Mouse (Mus musculus) MEL (cell line): ENCODE data around the gene Jdp2. TPM values are rescaled to one million over a fixed set of nuclear protein-coding genes. Genes with fewer than 3 reads are reported as not detected.

Experiments
- DNase-seq: peaks from one replicate; pipeline ENCODE4 v3.0.0; 2011; ENCODE audit warnings: low read depth, low spot score
- H3K27ac ChIP-seq: 2 replicates; pipeline ENCODE4 v1.5.1; 2012; ENCODE audit warnings: low read depth, mild to moderate bottlenecking, control low read depth, low read length, moderate library complexity; ENCODE audit not compliant: control insufficient read depth
- H3K27me3 ChIP-seq, 2 experiments: fragments of 150-350 bp in 1 of 2; sonication (generic) in 1 of 2; 2 replicates each; pipeline ENCODE4 v1.6.1; 2012; ENCODE audit warnings: low read length in 2 of 2, mild to moderate bottlenecking in 2 of 2, improper control_type of control experiment in 1 of 2, moderate library complexity in 1 of 2; ENCODE audit not compliant: insufficient read depth in 2 of 2, control insufficient read depth in 1 of 2
- H3K36me3 ChIP-seq, 2 experiments: 2 replicates each; pipeline ENCODE4 v1.6.1; 2012 to 2014; ENCODE audit warnings: low read length in 2 of 2, improper control_type of control experiment in 1 of 2, inconsistent platforms in 1 of 2, mild to moderate bottlenecking in 1 of 2; ENCODE audit not compliant: insufficient read depth in 2 of 2, control insufficient read depth in 1 of 2
- H3K4me1 ChIP-seq, 2 experiments: fragments of 150-350 bp in 1 of 2; sonication (generic) in 1 of 2; 2 replicates each; pipeline ENCODE4 v1.6.1; 2012; ENCODE audit warnings: low read length in 2 of 2, improper control_type of control experiment in 1 of 2, mild to moderate bottlenecking in 1 of 2; ENCODE audit not compliant: insufficient read depth in 2 of 2, control insufficient read depth in 1 of 2
- H3K4me3 ChIP-seq, 2 experiments: fragments of 150-350 bp in 1 of 2; sonication (generic) in 1 of 2; 2 replicates each; pipeline ENCODE4 v1.5.1; 2012; ENCODE audit warnings: low read depth in 2 of 2, low read length in 2 of 2, mild to moderate bottlenecking in 2 of 2, moderate library complexity in 2 of 2, control low read depth in 1 of 2, improper control_type of control experiment in 1 of 2; ENCODE audit not compliant: control insufficient read depth in 1 of 2, insufficient read depth in 1 of 2
- H3K79me2 ChIP-seq: 2 replicates; pipeline ENCODE4 v1.6.1; 2012; ENCODE audit warnings: mild to moderate bottlenecking, low read length, moderate library complexity; ENCODE audit not compliant: control insufficient read depth, poor library complexity, insufficient read depth
- H3K9ac ChIP-seq: 2 replicates; pipeline ENCODE4 v1.6.1; 2012; ENCODE audit warnings: low read depth, mild to moderate bottlenecking, control low read depth, low read length, moderate library complexity; ENCODE audit not compliant: control insufficient read depth, poor library complexity, severe bottlenecking
- H3K9me3 ChIP-seq: fragments of 150-350 bp; sonication (generic); replicated peaks from 2 replicates; pipeline ENCODE4 v1.6.1; 2012; ENCODE audit warnings: mild to moderate bottlenecking, low read length, improper control_type of control experiment, moderate library complexity; ENCODE audit not compliant: insufficient read depth
- BHLHE40 ChIP-seq: IDR thresholded peaks from 2 replicates; pipeline ENCODE4 v1.6.1; 2012; ENCODE audit warnings: low read depth, mild to moderate bottlenecking, inconsistent platforms, low read length, improper control_type of control experiment, borderline replicate concordance
- CHD1 ChIP-seq: IDR thresholded peaks from 2 replicates; pipeline ENCODE4 v1.6.1; 2012; ENCODE audit warnings: low read depth, mild to moderate bottlenecking, inconsistent platforms, low read length, improper control_type of control experiment
- E2F4 ChIP-seq: IDR thresholded peaks from 2 replicates; pipeline ENCODE4 v1.6.1; 2011; ENCODE audit warnings: low read depth, low read length, improper control_type of control experiment, borderline replicate concordance
- ELF1 ChIP-seq: IDR thresholded peaks from 2 replicates; pipeline ENCODE4 v1.6.1; 2014; ENCODE audit warnings: low read depth, mild to moderate bottlenecking, inconsistent platforms, low read length, improper control_type of control experiment, moderate library complexity
- ETS1 ChIP-seq: IDR thresholded peaks from 2 replicates; pipeline ENCODE4 v1.6.1; 2012; ENCODE audit warnings: low read depth, mild to moderate bottlenecking, inconsistent platforms, low read length, improper control_type of control experiment, moderate library complexity
- GABPA ChIP-seq: IDR thresholded peaks from 2 replicates; pipeline ENCODE4 v1.6.1; 2012; ENCODE audit warnings: low read depth, mild to moderate bottlenecking, inconsistent platforms, low read length, improper control_type of control experiment, moderate library complexity
- GATA1 ChIP-seq: IDR thresholded peaks from 2 replicates; pipeline ENCODE4 v1.6.1; 2011; ENCODE audit warnings: low read depth, low read length, improper control_type of control experiment
- JUND ChIP-seq: IDR thresholded peaks from 2 replicates; pipeline ENCODE4 v1.6.1; 2011; ENCODE audit warnings: low read depth, mild to moderate bottlenecking, improper control_type of control experiment, low read length
- KAT2A ChIP-seq: conservative IDR thresholded peaks from 2 replicates; pipeline ENCODE4 v1.6.1; 2012; ENCODE audit warnings: low read depth, low read length, improper control_type of control experiment, inconsistent platforms
- MAFK ChIP-seq: IDR thresholded peaks from 2 replicates; pipeline ENCODE4 v1.6.1; 2011; ENCODE audit warnings: low read depth, mild to moderate bottlenecking, low read length, improper control_type of control experiment, borderline replicate concordance
- MAX ChIP-seq: IDR thresholded peaks from 2 replicates; pipeline ENCODE4 v1.6.1; 2011; ENCODE audit warnings: low read length, improper control_type of control experiment
- MAZ ChIP-seq: IDR thresholded peaks from 2 replicates; pipeline ENCODE4 v1.6.1; 2012; ENCODE audit warnings: low read depth, mild to moderate bottlenecking, inconsistent platforms, low read length, improper control_type of control experiment
- MEF2A ChIP-seq: IDR thresholded peaks from 2 replicates; pipeline ENCODE4 v1.6.1; 2014; ENCODE audit warnings: low read depth, mild to moderate bottlenecking, inconsistent platforms, low read length, improper control_type of control experiment; ENCODE audit not compliant: poor library complexity, insufficient replicate concordance, severe bottlenecking; ENCODE audit errors: extremely low read depth
- MXI1 ChIP-seq: IDR thresholded peaks from 2 replicates; pipeline ENCODE4 v1.6.1; 2011; ENCODE audit warnings: mild to moderate bottlenecking, low read depth, low read length, improper control_type of control experiment
- NRF1 ChIP-seq: IDR thresholded peaks from 2 replicates; pipeline ENCODE4 v1.6.1; 2014; ENCODE audit warnings: low read depth, mild to moderate bottlenecking, inconsistent platforms, low read length, improper control_type of control experiment, moderate library complexity; ENCODE audit not compliant: poor library complexity, insufficient read depth, severe bottlenecking
- POLR2AphosphoS5 ChIP-seq: IDR thresholded peaks from 2 replicates; pipeline ENCODE4 v1.6.1; 2012; ENCODE audit warnings: low read depth, borderline replicate concordance, mild to moderate bottlenecking, inconsistent platforms, low read length, moderate library complexity, mixed read lengths
- RAD21 ChIP-seq: IDR thresholded peaks from 2 replicates; pipeline ENCODE4 v1.6.1; 2011; ENCODE audit warnings: mild to moderate bottlenecking, low read depth, low read length, improper control_type of control experiment
- RCOR1 ChIP-seq: IDR thresholded peaks from 2 replicates; pipeline ENCODE4 v1.6.1; 2012; ENCODE audit warnings: low read depth, mild to moderate bottlenecking, inconsistent platforms, low read length, improper control_type of control experiment
- SMC3 ChIP-seq: IDR thresholded peaks from 2 replicates; pipeline ENCODE4 v1.6.1; 2011; ENCODE audit warnings: low read depth, low read length, improper control_type of control experiment
- TAL1 ChIP-seq: IDR thresholded peaks from 2 replicates; pipeline ENCODE4 v1.6.1; 2012; ENCODE audit warnings: mild to moderate bottlenecking, inconsistent platforms, low read length, moderate library complexity, mixed read lengths
- TBP ChIP-seq: IDR thresholded peaks from 2 replicates; pipeline ENCODE4 v1.8.0; 2011; ENCODE audit warnings: low read depth, low read length, improper control_type of control experiment
- UBTF ChIP-seq: IDR thresholded peaks from 2 replicates; pipeline ENCODE4 v1.6.1; 2012; ENCODE audit warnings: low read depth, mild to moderate bottlenecking, inconsistent platforms, low read length, improper control_type of control experiment, moderate library complexity, borderline replicate concordance; ENCODE audit not compliant: insufficient read depth
- USF2 ChIP-seq, 2 experiments: IDR thresholded peaks; 2 replicates each; pipeline ENCODE4 v1.6.1; 2011 to 2012; ENCODE audit warnings: improper control_type of control experiment in 2 of 2, low read length in 2 of 2, borderline replicate concordance in 1 of 2, inconsistent platforms in 1 of 2, low read depth in 1 of 2, mild to moderate bottlenecking in 1 of 2; ENCODE audit not compliant: insufficient read depth in 1 of 2
- ZMIZ1 ChIP-seq: IDR thresholded peaks from 2 replicates; pipeline ENCODE4 v1.6.1; 2012; ENCODE audit warnings: low read depth, mild to moderate bottlenecking, inconsistent platforms, low read length, improper control_type of control experiment, moderate library complexity
- ZNF384 ChIP-seq: IDR thresholded peaks from 2 replicates; pipeline ENCODE4 v1.6.1; 2012; ENCODE audit warnings: low read depth, mild to moderate bottlenecking, inconsistent platforms, low read length, improper control_type of control experiment
- polyA plus RNA-seq, 2 experiments: library from polyadenylated mRNA; stranded (reverse) in 1 of 2; unstranded in 1 of 2; fragments of >175 nt in 1 of 2; fragments of >200 nt in 1 of 2; gene quantifications; 2 replicates each; pipeline versions ENCODE4 v1.2.1 to v1.2.4; 2012; ENCODE audit warnings: low replicate concordance in 2 of 2, low read depth in 1 of 2; ENCODE audit not compliant: insufficient read length in 2 of 2, insufficient read depth in 1 of 2, missing spikeins in 1 of 2
- total RNA-seq: library from RNA; depleted of rRNA; stranded (reverse); fragments of 300-350 nt; gene quantifications from 2 replicates; pipeline ENCODE4 v1.2.3, GENCODE M21; 2012

The Jdp2 gene
- total and polyA plus RNA-seq, 3 experiments = 2.3 to 9.1 TPM; not detected in 1

DNA sequence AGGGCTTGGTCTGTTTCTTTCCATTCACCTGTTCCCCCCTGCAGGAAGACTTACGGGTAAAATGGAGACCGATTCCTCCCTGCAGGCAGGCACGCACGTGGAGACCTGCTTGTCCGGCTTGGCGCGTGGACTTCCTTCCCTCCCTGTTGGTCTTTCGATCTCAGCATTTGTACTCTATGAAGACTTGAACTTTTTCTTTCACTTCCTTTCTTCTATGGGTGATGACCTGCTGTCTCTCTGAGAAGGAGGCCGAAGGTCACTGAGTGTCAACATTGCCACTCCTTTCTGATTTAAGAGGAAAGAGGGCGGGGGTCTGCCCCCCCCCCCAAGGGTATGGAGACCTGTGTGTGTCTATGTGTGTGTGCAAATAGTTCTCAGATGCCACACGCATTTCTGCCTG lies 774 bp upstream of the Jdp2 start:
- no peak overlapping the region for H3K9ac ChIP-seq
- peaks cover 0 to 4% of the 10 kb centered on the region in 2 experiments; a peak in 2 of 4 replicates for H3K36me3 ChIP-seq
- no peaks in the 10 kb centered on the region for H3K79me2 ChIP-seq
- no peak for DNase-seq
- H3K4me1 ChIP-seq = peaks cover 3 to 5% of the 10 kb centered on the region in 2 experiments; a peak in 3 of 4 replicates
- no peak for TF ChIP-seq ZNF384
- TF ChIP-seq MXI1 = no peak
- TF ChIP-seq NRF1 = no peak
- no peak for TF ChIP-seq POLR2AphosphoS5
- TF ChIP-seq E2F4 = no peak
- TF ChIP-seq ZMIZ1 = no peak
- no peak for TF ChIP-seq MAZ
- TF ChIP-seq ETS1 = no peak
- TF ChIP-seq USF2 (IDR thresholded peaks at IDR 0.05; ENCODE audit: borderline replicate concordance in 1 of 2, insufficient read depth in 1 of 2, low read depth in 1 of 2, low read length in 2 of 2) = no peak
- TF ChIP-seq JUND = no peak
- TF ChIP-seq MAFK = no peak
- TF ChIP-seq RCOR1 = no peak
- no peak for TF ChIP-seq SMC3
- TF ChIP-seq MEF2A = no peak
- TF ChIP-seq TBP = no peak
- no peak for TF ChIP-seq RAD21
- H3K4me3 ChIP-seq = peak overlapping the region in 1 of 2 experiments; percentile 74; a peak in 1 of 4 replicates
- H3K27ac ChIP-seq = no peak overlapping the region
- no peaks in the 10 kb centered on the region for H3K27me3 ChIP-seq
- H3K9me3 ChIP-seq = no peaks in the 10 kb centered on the region

GRCm38 (mm10) chr12:85599478-85600152 lies 788 bp downstream of the Jdp2 start:
- Histone ChIP-seq H3K4me3 (peak overlapping the region; percentile 53 to 93), H3K36me3 (no peaks in the 10 kb centered on the region), H3K9ac (peak overlapping the region; percentile 60), H3K27me3 (no peaks in the 10 kb centered on the region), H3K4me1 (no peaks in the 10 kb centered on the region; a peak in 1 of 4 replicates), H3K9me3 (no peaks in the 10 kb centered on the region), H3K79me2 (no peaks in the 10 kb centered on the region), H3K27ac (no peak overlapping the region)
- DNase-seq = peak; percentile 37
- no peak for TF ChIP-seq MXI1
- TF ChIP-seq GABPA = no peak
- no peak for TF ChIP-seq MAX
- TF ChIP-seq BHLHE40 = no peak
- TF ChIP-seq GATA1 = no peak
- TF ChIP-seq RAD21 = no peak
- TF ChIP-seq CHD1 = no peak
- no peak for TF ChIP-seq ELF1
- TF ChIP-seq SMC3 = no peak
- no peak for TF ChIP-seq UBTF
- TF ChIP-seq KAT2A = no peak
- no peak for TF ChIP-seq MEF2A
- no peak for TF ChIP-seq TAL1
- no peak for TF ChIP-seq RCOR1
